Mouse (Mus musculus): ENCODE measurements around the gene St8sia1. TPM values are rescaled to one million over a fixed set of nuclear protein-coding genes. Genes with fewer than 3 reads are reported as not detected.

Gene St8sia1
- polyA plus RNA-seq, 1 experiment from 2014 or later = 1.4 TPM

DNA sequence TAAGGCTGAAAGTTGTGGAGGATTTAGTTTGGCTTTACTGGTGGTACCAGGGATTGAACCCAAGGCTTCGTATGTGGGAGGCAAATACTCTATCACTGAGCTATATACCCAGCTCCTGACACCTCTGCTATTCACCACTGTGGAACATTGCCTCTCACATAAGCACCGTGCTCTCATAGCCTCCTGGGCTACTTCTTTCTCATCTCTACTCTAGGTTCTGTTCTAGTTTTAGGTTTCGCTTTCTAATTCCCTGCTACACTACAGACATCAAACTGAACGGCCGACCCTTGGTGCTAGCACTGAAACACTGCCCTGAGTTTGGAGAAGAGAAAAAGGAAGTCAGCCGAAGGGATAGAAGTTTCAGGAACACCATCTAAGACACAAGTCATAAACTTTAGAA lies 99.1 kb downstream of the St8sia1 start:
- 81% methylated on average over 6 of the region's 6 CpGs for WGBS

GRCm38 (mm10) chr6:142863881-142864280 lies 100.4 kb downstream of the St8sia1 start:
- 95% methylated on average over 4 of the region's 4 CpGs for WGBS
- no peak for ATAC-seq
- Histone ChIP-seq H3K9me3 (ENCODE audit: control insufficient read depth, low read length) (no peaks in the 10 kb centered on the region; the same call in 1 of the 2 replicates), H3K36me3 (ENCODE audit: control insufficient read depth, insufficient read depth, low read length) (no peaks in the 10 kb centered on the region), H3K4me2 (ENCODE audit: low read depth, low read length) (no peak overlapping the region), H3K9ac (ENCODE audit: low read depth, low read length) (no peak overlapping the region), H3K4me1 (ENCODE audit: control insufficient read depth, insufficient read depth, low read length) (no peaks in the 10 kb centered on the region), H3K27me3 (replicated peaks; ENCODE audit: control insufficient read depth, insufficient read depth, low read length) (no peaks in the 10 kb centered on the region), H3K27ac (ENCODE audit: low read length) (no peak overlapping the region), H3K4me3 (ENCODE audit: low read length) (no peak overlapping the region)

More for the DNA sequence above, 99.1 kb downstream of the St8sia1 start:
- no peak overlapping the region for H3K27ac ChIP-seq (ENCODE audit: low read length)
- no peaks in the 10 kb centered on the region for H3K27me3 ChIP-seq (replicated peaks; ENCODE audit: control insufficient read depth, insufficient read depth, low read length)
- ATAC-seq = no peak
- no peak overlapping the region for H3K4me3 ChIP-seq (ENCODE audit: low read length)
- no peaks in the 10 kb centered on the region for H3K36me3 ChIP-seq (ENCODE audit: control insufficient read depth, insufficient read depth, low read length)
- no peaks in the 10 kb centered on the region; the same call in 1 of the 2 replicates for H3K9me3 ChIP-seq (ENCODE audit: control insufficient read depth, low read length)
- H3K9ac ChIP-seq (ENCODE audit: low read depth, low read length) = no peak overlapping the region
- H3K4me1 ChIP-seq (ENCODE audit: control insufficient read depth, insufficient read depth, low read length) = no peaks in the 10 kb centered on the region
- H3K4me2 ChIP-seq (ENCODE audit: low read depth, low read length) = no peak overlapping the region

DNA sequence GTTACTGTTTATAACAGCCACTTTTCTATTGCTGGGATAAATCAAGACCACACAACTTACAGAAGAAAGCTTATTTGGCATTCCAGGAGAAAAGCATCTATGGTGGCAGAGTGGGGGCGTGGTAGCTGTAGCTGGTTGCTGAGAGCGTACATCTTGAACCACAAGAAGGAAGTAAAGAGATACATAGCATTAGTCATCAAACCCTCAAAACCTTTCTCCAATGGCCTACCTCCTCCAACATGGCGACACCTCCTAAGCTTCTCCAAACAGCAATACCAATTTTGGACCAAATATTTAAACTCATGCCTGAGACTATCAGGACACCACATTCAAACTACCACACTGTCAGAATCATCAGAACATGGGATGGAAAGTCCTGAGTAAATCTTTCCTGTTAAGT lies 102.0 kb downstream of the St8sia1 start:
- H3K27ac ChIP-seq (ENCODE audit: low read length) = no peak overlapping the region
- no peaks in the 10 kb centered on the region for H3K27me3 ChIP-seq (replicated peaks; ENCODE audit: control insufficient read depth, insufficient read depth, low read length)
- WGBS = 90% methylated on average over 3 of the region's 3 CpGs
- no peaks in the 10 kb centered on the region; the same call in 1 of the 2 replicates for H3K9me3 ChIP-seq (ENCODE audit: control insufficient read depth, low read length)
- no peak overlapping the region for H3K4me3 ChIP-seq (ENCODE audit: low read length)
- no peak overlapping the region for H3K4me2 ChIP-seq (ENCODE audit: low read depth, low read length)
- no peak for ATAC-seq
- no peaks in the 10 kb centered on the region for H3K36me3 ChIP-seq (ENCODE audit: control insufficient read depth, insufficient read depth, low read length)
- H3K9ac ChIP-seq (ENCODE audit: low read depth, low read length) = no peak overlapping the region
- H3K4me1 ChIP-seq (ENCODE audit: control insufficient read depth, insufficient read depth, low read length) = no peaks in the 10 kb centered on the region

DNA sequence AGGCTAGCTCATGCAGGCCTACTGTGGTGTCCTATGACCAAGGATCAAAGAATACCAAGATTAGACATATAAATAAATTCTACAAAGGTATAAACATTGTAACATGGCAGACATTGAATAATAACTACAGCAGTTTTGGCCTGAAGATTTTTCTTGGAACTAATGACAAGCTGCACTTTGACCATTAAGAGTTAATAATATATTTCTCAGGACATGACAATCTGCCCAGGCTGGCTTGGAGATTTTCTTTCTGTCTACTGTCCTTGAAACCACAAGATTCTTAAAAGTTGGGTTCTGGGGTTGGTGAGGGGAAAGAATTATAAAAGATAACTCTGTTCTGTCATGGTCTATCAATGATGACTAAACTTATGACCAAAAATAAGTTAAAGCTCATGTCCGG lies 103.9 kb downstream of the St8sia1 start:
- Histone ChIP-seq H3K4me2 (ENCODE audit: low read depth, low read length) (no peak overlapping the region), H3K4me3 (ENCODE audit: low read length) (no peak overlapping the region), H3K36me3 (ENCODE audit: control insufficient read depth, insufficient read depth, low read length) (no peaks in the 10 kb centered on the region), H3K4me1 (ENCODE audit: control insufficient read depth, insufficient read depth, low read length) (0 out of 2 replicates have a peak, but pooled peaks cover 4% of the 10 kb centered on the region), H3K27ac (ENCODE audit: low read length) (no peak overlapping the region), H3K9ac (ENCODE audit: low read depth, low read length) (no peak overlapping the region), H3K9me3 (ENCODE audit: control insufficient read depth, low read length) (no peaks in the 10 kb centered on the region; the same call in 1 of the 2 replicates), H3K27me3 (replicated peaks; ENCODE audit: control insufficient read depth, insufficient read depth, low read length) (no peaks in the 10 kb centered on the region)
- no peak for ATAC-seq
- 93% methylated on average over 1 of the region's 1 CpGs for WGBS

DNA sequence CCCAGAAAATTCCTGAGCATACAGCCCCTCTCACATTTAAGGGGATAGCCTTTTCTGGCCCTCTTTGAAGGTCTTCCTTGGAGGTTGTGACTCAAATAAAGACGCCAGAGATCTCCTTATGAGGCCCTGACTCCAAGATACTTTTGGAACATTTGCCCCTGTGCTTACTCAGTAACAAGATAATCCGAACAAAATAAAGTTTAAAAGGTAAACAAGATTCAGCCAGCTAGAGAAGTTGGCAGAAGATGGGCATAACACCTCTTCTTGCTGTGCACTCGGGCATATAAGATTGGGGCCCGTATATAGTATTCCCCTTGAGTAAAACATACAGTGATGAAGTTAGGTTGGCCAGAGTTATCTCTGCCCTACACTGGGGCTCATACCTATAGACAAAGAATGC lies 104.3 kb downstream of the St8sia1 start:
- Histone ChIP-seq H3K27ac (ENCODE audit: low read length) (no peak overlapping the region), H3K4me3 (ENCODE audit: low read length) (no peak overlapping the region), H3K36me3 (ENCODE audit: control insufficient read depth, insufficient read depth, low read length) (no peaks in the 10 kb centered on the region), H3K4me2 (ENCODE audit: low read depth, low read length) (no peak overlapping the region), H3K4me1 (ENCODE audit: control insufficient read depth, insufficient read depth, low read length) (0 out of 2 replicates have a peak, but pooled peaks cover 4% of the 10 kb centered on the region), H3K27me3 (replicated peaks; ENCODE audit: control insufficient read depth, insufficient read depth, low read length) (no peaks in the 10 kb centered on the region), H3K9ac (ENCODE audit: low read depth, low read length) (no peak overlapping the region), H3K9me3 (ENCODE audit: control insufficient read depth, low read length) (no peaks in the 10 kb centered on the region; the same call in 1 of the 2 replicates)
- WGBS = 86% methylated on average over 4 of the region's 4 CpGs
- ATAC-seq = no peak

DNA sequence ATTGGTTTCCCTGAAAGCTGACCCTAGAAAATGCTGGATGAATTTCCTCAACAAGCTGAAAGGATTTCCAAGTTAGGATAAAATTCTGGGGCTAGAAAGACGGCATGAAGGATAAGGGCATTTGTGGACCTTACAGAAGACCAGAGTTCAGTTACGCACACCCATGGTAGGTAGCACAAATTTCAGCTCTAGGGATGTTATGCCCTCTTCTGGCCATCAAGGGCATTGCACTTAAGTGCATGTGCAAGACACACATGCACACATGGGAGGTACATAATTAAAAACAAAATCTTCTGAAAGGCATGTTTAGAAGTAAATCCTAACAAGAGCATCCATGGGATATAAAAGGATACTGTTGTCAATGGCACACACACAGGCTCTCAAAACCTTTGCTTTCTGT lies 105.3 kb downstream of the St8sia1 start:
- H3K27ac ChIP-seq (ENCODE audit: low read length) = no peak overlapping the region
- H3K9ac ChIP-seq (ENCODE audit: low read depth, low read length) = no peak overlapping the region
- no peaks in the 10 kb centered on the region for H3K27me3 ChIP-seq (replicated peaks; ENCODE audit: control insufficient read depth, insufficient read depth, low read length)
- H3K4me2 ChIP-seq (ENCODE audit: low read depth, low read length) = no peak overlapping the region
- H3K9me3 ChIP-seq (ENCODE audit: control insufficient read depth, low read length) = no peaks in the 10 kb centered on the region; the same call in 1 of the 2 replicates
- H3K36me3 ChIP-seq (ENCODE audit: control insufficient read depth, insufficient read depth, low read length) = no peaks in the 10 kb centered on the region
- no peak overlapping the region for H3K4me3 ChIP-seq (ENCODE audit: low read length)
- 0 out of 2 replicates have a peak, but pooled peaks cover 4% of the 10 kb centered on the region for H3K4me1 ChIP-seq (ENCODE audit: control insufficient read depth, insufficient read depth, low read length)
- ATAC-seq = no peak
- WGBS = 90% methylated on average over 2 of the region's 2 CpGs

- H3K4me3 ChIP-seq (ENCODE audit: low read length) = no peak overlapping the region
- 0 out of 2 replicates have a peak, but pooled peaks cover 4% of the 10 kb centered on the region for H3K4me1 ChIP-seq (ENCODE audit: control insufficient read depth, insufficient read depth, low read length)
- WGBS = 61% methylated on average over 3 of the region's 3 CpGs
- no peak overlapping the region for H3K27ac ChIP-seq (ENCODE audit: low read length)
- no peak overlapping the region for H3K4me2 ChIP-seq (ENCODE audit: low read depth, low read length)
- ATAC-seq = no peak
- no peak overlapping the region for H3K9ac ChIP-seq (ENCODE audit: low read depth, low read length)
- no peaks in the 10 kb centered on the region for H3K27me3 ChIP-seq (replicated peaks; ENCODE audit: control insufficient read depth, insufficient read depth, low read length)
- H3K36me3 ChIP-seq (ENCODE audit: control insufficient read depth, insufficient read depth, low read length) = no peaks in the 10 kb centered on the region
- no peaks in the 10 kb centered on the region for H3K9me3 ChIP-seq (ENCODE audit: control insufficient read depth, low read length)
Observed at GRCm38 (mm10) chr6:142856258-142856874, 107.9 kb downstream of the St8sia1 start.

GRCm38 (mm10) chr6:142855761-142856160 lies 108.5 kb downstream of the St8sia1 start:
- Histone ChIP-seq H3K9me3 (ENCODE audit: control insufficient read depth, low read length) (no peaks in the 10 kb centered on the region), H3K27me3 (replicated peaks; ENCODE audit: control insufficient read depth, insufficient read depth, low read length) (no peaks in the 10 kb centered on the region), H3K4me3 (ENCODE audit: low read length) (no peak overlapping the region), H3K4me1 (ENCODE audit: control insufficient read depth, insufficient read depth, low read length) (0 out of 2 replicates have a peak, but pooled peaks cover 4% of the 10 kb centered on the region), H3K4me2 (ENCODE audit: low read depth, low read length) (no peak overlapping the region), H3K9ac (ENCODE audit: low read depth, low read length) (no peak overlapping the region), H3K36me3 (ENCODE audit: control insufficient read depth, insufficient read depth, low read length) (no peaks in the 10 kb centered on the region), H3K27ac (ENCODE audit: low read length) (no peak overlapping the region)
- no peak for ATAC-seq
- WGBS = 86% methylated on average over 5 of the region's 5 CpGs

DNA sequence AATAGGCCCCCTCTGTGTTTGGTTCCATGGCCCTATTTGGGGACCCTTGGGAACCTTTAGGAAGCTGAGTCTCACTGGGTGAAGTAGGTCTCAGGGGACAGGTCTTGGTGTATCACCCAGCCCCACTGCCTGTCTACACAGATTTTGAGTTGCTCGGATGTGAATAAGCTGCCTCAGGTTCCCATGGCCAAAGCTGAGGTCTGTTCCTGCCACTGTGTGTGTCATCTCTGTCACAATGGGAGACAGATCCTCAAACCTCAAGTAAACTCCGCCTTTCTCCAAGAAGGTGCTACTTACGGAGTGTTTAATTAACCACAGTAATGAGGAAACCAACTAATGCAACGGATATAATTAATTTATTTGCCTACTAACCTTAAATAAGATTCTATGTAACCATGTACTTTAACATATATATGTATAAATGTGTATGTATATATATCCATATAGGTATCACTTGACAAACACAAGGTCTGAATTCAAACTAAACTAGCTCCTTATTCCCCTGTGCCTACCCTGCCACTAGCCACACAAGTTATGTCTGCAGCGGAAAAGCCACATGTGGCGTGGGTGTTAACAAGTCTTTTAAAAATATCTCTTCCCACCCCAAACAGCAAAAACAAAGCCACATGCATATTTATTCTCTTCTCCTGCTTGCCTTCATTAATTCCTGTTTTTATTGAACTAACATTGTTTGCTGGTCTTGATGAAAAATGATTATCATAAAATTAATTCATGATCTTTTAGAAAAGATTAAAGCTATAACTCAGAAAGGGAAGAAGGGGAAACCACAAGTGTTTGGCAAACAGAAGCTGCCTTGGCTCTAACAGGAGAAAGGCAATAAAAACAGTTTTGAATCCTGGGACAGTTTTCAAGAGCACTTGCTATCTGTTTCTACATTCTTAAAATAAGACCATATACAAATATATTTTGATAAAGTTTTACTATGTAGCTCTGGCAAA lies 111.6 kb downstream of the St8sia1 start:
- 0 out of 2 replicates have a peak, but pooled peaks cover 4% of the 10 kb centered on the region for H3K4me1 ChIP-seq (ENCODE audit: control insufficient read depth, insufficient read depth, low read length)
- H3K36me3 ChIP-seq (ENCODE audit: control insufficient read depth, insufficient read depth, low read length) = no peaks in the 10 kb centered on the region
- H3K27ac ChIP-seq (ENCODE audit: low read length) = no peak overlapping the region
- ATAC-seq = no peak
- no peaks in the 10 kb centered on the region for H3K9me3 ChIP-seq (ENCODE audit: control insufficient read depth, low read length)
- H3K4me3 ChIP-seq (ENCODE audit: low read length) = no peak overlapping the region
- H3K27me3 ChIP-seq (replicated peaks; ENCODE audit: control insufficient read depth, insufficient read depth, low read length) = no peaks in the 10 kb centered on the region
- WGBS = 84% methylated on average over 6 of the region's 6 CpGs
- no peak overlapping the region for H3K4me2 ChIP-seq (ENCODE audit: low read depth, low read length)
- no peak overlapping the region for H3K9ac ChIP-seq (ENCODE audit: low read depth, low read length)

Data from intestine, embryonic 16.5 days (tissue).